Mouse (Mus musculus): ENCODE measurements around the gene Fhl3. TPM values are rescaled to one million over a fixed set of nuclear protein-coding genes. Genes with fewer than 3 reads are reported as not detected.

The Fhl3 gene
- total and polyA plus RNA-seq, 2 experiments from 2014 or later: 6.5 to 7.1 TPM

DNA sequence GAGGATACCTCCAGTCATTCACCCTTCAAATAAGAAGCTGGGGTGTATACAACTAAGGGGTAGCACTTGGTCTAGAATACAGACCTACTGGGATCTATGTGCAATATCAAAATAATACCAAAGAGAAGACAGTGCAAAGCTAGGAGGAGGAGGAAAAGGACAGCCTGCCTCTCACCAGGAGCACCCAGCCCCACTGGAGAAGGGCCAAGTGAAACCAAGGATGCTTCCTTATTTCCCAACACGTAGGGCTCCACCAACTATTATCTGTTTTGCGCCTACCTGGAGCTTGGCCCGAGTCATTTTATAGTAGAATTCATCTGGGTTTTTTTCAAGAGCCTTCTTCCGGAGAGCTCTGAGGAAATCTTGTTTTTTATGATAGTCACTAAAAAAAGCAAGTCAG lies 17.0 kb upstream of the Fhl3 start:
- Histone ChIP-seq H3K27me3 (ENCODE audit: control insufficient read depth, insufficient read depth, low read length) (no peaks in the 10 kb centered on the region), H3K9me3 (replicated peaks; ENCODE audit: control insufficient read depth, low read length) (no peaks in the 10 kb centered on the region), H3K36me3 (replicated peaks; ENCODE audit: control insufficient read depth, insufficient read depth, low read length) (peaks cover 50% of the 10 kb centered on the region), H3K4me2 (ENCODE audit: low read depth, low read length) (no peak overlapping the region), H3K4me3 (ENCODE audit: low read depth, low read length) (no peak overlapping the region), H3K9ac (replicated peaks; ENCODE audit: low read depth, low read length) (no peak overlapping the region), H3K27ac (ENCODE audit: low read depth) (no peak overlapping the region), H3K4me1 (ENCODE audit: control insufficient read depth, insufficient read depth) (peaks cover 15% of the 10 kb centered on the region)
- WGBS: 88% methylated on average over 4 of the region's 4 CpGs
- DNase-seq (ENCODE audit: low spot score) (no peak), ATAC-seq (ENCODE audit: insufficient read depth, low read depth) (no peak)
- TF ChIP-seq EP300 (IDR thresholded peaks at IDR 0.05; ENCODE audit: low read depth) (no peak), CTCF (IDR thresholded peaks at IDR 0.05; ENCODE audit: low read depth) (no peak)

GRCm38 (mm10) chr4:124685004-124685403 lies 15.5 kb upstream of the Fhl3 start:
- Histone ChIP-seq H3K27me3 (ENCODE audit: control insufficient read depth, insufficient read depth, low read length) (no peaks in the 10 kb centered on the region), H3K9me3 (replicated peaks; ENCODE audit: control insufficient read depth, low read length) (no peaks in the 10 kb centered on the region), H3K36me3 (replicated peaks; ENCODE audit: control insufficient read depth, insufficient read depth, low read length) (peaks cover 41% of the 10 kb centered on the region), H3K4me2 (ENCODE audit: low read depth, low read length) (no peak overlapping the region), H3K9ac (replicated peaks; ENCODE audit: low read depth, low read length) (no peak overlapping the region), H3K4me1 (ENCODE audit: control insufficient read depth, insufficient read depth) (peaks cover 7% of the 10 kb centered on the region; the same call in 1 of the 2 replicates), H3K27ac (ENCODE audit: low read depth) (no peak overlapping the region), H3K4me3 (ENCODE audit: low read depth, low read length) (no peak overlapping the region)
- no peak for DNase-seq (ENCODE audit: low spot score)
- TF ChIP-seq CTCF (IDR thresholded peaks at IDR 0.05; ENCODE audit: low read depth): peak; percentile 23
- TF ChIP-seq EP300 (IDR thresholded peaks at IDR 0.05; ENCODE audit: low read depth): no peak
- no peak for ATAC-seq (ENCODE audit: insufficient read depth, low read depth)
- WGBS: 81% methylated on average over 4 of the region's 4 CpGs

GRCm38 (mm10) chr4:124685453-124685852 lies 15.0 kb upstream of the Fhl3 start:
- TF ChIP-seq EP300 (IDR thresholded peaks at IDR 0.05; ENCODE audit: low read depth) (no peak), CTCF (IDR thresholded peaks at IDR 0.05; ENCODE audit: low read depth) (no peak)
- 62% methylated on average over 8 of the region's 8 CpGs for WGBS
- no peaks in the 10 kb centered on the region for H3K27me3 ChIP-seq (ENCODE audit: control insufficient read depth, insufficient read depth, low read length)
- H3K4me2 ChIP-seq (ENCODE audit: low read depth, low read length): no peak overlapping the region
- H3K4me3 ChIP-seq (ENCODE audit: low read depth, low read length): no peak overlapping the region
- H3K4me1 ChIP-seq (ENCODE audit: control insufficient read depth, insufficient read depth): peaks cover 7% of the 10 kb centered on the region; the same call in 1 of the 2 replicates
- no peak overlapping the region for H3K9ac ChIP-seq (replicated peaks; ENCODE audit: low read depth, low read length)
- no peak for DNase-seq (ENCODE audit: low spot score)
- peaks cover 36% of the 10 kb centered on the region for H3K36me3 ChIP-seq (replicated peaks; ENCODE audit: control insufficient read depth, insufficient read depth, low read length)
- H3K27ac ChIP-seq (ENCODE audit: low read depth): peak overlapping the region; percentile 77
- ATAC-seq (ENCODE audit: insufficient read depth, low read depth): no peak
- no peaks in the 10 kb centered on the region for H3K9me3 ChIP-seq (replicated peaks; ENCODE audit: control insufficient read depth, low read length)

- H3K36me3 ChIP-seq (replicated peaks; ENCODE audit: control insufficient read depth, insufficient read depth, low read length): peaks cover 31% of the 10 kb centered on the region
- no peaks in the 10 kb centered on the region for H3K9me3 ChIP-seq (replicated peaks; ENCODE audit: control insufficient read depth, low read length)
- H3K4me3 ChIP-seq (ENCODE audit: low read depth, low read length): no peak overlapping the region
- TF ChIP-seq EP300 (IDR thresholded peaks at IDR 0.05; ENCODE audit: low read depth) (no peak), CTCF (IDR thresholded peaks at IDR 0.05; ENCODE audit: low read depth) (no peak)
- ATAC-seq (ENCODE audit: insufficient read depth, low read depth) (0 out of 2 replicates have a peak, but pooled peaks have one; percentile 17), DNase-seq (ENCODE audit: low spot score) (no peak)
- no peaks in the 10 kb centered on the region for H3K27me3 ChIP-seq (ENCODE audit: control insufficient read depth, insufficient read depth, low read length)
- no peak overlapping the region for H3K4me2 ChIP-seq (ENCODE audit: low read depth, low read length)
- 42% methylated on average over 8 of the region's 8 CpGs for WGBS
- no peak overlapping the region for H3K9ac ChIP-seq (replicated peaks; ENCODE audit: low read depth, low read length)
- H3K4me1 ChIP-seq (ENCODE audit: control insufficient read depth, insufficient read depth): peaks cover 7% of the 10 kb centered on the region; the same call in 1 of the 2 replicates
- peak overlapping the region; percentile 77 for H3K27ac ChIP-seq (ENCODE audit: low read depth)
Measured at GRCm38 (mm10) chr4:124685897-124686402, 14.6 kb upstream of the Fhl3 start.

DNA sequence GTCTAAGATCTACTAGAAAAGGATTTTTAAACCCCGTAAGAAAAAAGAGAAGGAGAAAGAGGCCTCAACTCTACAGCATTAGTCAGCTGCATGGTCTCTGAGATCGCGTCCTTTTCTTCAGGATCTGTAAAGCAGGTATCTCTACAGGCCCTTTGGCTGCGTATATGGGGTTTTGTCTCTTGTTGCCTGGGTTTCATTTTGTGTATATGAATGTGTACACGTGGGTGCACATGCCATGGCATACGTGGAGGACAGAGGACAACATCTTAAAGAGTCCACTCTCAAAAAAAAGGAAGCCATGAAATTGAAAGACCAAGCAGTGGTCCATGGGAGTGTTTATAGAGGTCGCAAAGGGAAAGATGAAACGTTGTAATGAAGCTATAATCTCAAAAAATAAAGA lies 9.0 kb upstream of the Fhl3 start:
- H3K4me2 ChIP-seq (ENCODE audit: low read depth, low read length): no peak overlapping the region
- H3K27ac ChIP-seq (ENCODE audit: low read depth): no peak overlapping the region

GRCm38 (mm10) chr4:124692416-124692861 lies 8.1 kb upstream of the Fhl3 start:
- WGBS: 56% methylated on average over 3 of the region's 3 CpGs

More for the DNA sequence above, 9.0 kb upstream of the Fhl3 start:
- no peak for TF ChIP-seq EP300 (IDR thresholded peaks at IDR 0.05; ENCODE audit: low read depth)
- TF ChIP-seq CTCF (IDR thresholded peaks at IDR 0.05; ENCODE audit: low read depth): no peak
- H3K4me1 ChIP-seq (ENCODE audit: control insufficient read depth, insufficient read depth): peaks cover 10% of the 10 kb centered on the region
- H3K27me3 ChIP-seq (ENCODE audit: control insufficient read depth, insufficient read depth, low read length): 0 out of 2 replicates have a peak, but pooled peaks cover 3% of the 10 kb centered on the region
- WGBS: 81% methylated on average over 8 of the region's 8 CpGs
- ATAC-seq (ENCODE audit: insufficient read depth, low read depth) (no peak), DNase-seq (ENCODE audit: low spot score) (no peak)
- no peak overlapping the region for H3K9ac ChIP-seq (replicated peaks; ENCODE audit: low read depth, low read length)
- no peak overlapping the region for H3K4me3 ChIP-seq (ENCODE audit: low read depth, low read length)
- H3K9me3 ChIP-seq (replicated peaks; ENCODE audit: control insufficient read depth, low read length): no peaks in the 10 kb centered on the region
- H3K36me3 ChIP-seq (replicated peaks; ENCODE audit: control insufficient read depth, insufficient read depth, low read length): 0 out of 2 replicates have a peak, but pooled peaks cover 3% of the 10 kb centered on the region

More at GRCm38 (mm10) chr4:124692416-124692861, 8.1 kb upstream of the Fhl3 start:
- peak overlapping the region; percentile 78; the same call in 1 of the 2 replicates for H3K27ac ChIP-seq (ENCODE audit: low read depth)
- ATAC-seq (ENCODE audit: insufficient read depth, low read depth): no peak
- H3K4me2 ChIP-seq (ENCODE audit: low read depth, low read length): peak overlapping the region; percentile 86
- TF ChIP-seq CTCF (IDR thresholded peaks at IDR 0.05; ENCODE audit: low read depth): no peak
- TF ChIP-seq EP300 (IDR thresholded peaks at IDR 0.05; ENCODE audit: low read depth): no peak
- no peaks in the 10 kb centered on the region for H3K9me3 ChIP-seq (replicated peaks; ENCODE audit: control insufficient read depth, low read length)
- H3K36me3 ChIP-seq (replicated peaks; ENCODE audit: control insufficient read depth, insufficient read depth, low read length): 0 out of 2 replicates have a peak, but pooled peaks cover 3% of the 10 kb centered on the region
- DNase-seq (ENCODE audit: low spot score): no peak
- H3K4me3 ChIP-seq (ENCODE audit: low read depth, low read length): peak overlapping the region; percentile 94
- H3K4me1 ChIP-seq (ENCODE audit: control insufficient read depth, insufficient read depth): peaks cover 7% of the 10 kb centered on the region
- H3K9ac ChIP-seq (replicated peaks; ENCODE audit: low read depth, low read length): peak overlapping the region; percentile 89
- H3K27me3 ChIP-seq (ENCODE audit: control insufficient read depth, insufficient read depth, low read length): 0 out of 2 replicates have a peak, but pooled peaks cover 3% of the 10 kb centered on the region

Measured in heart, postnatal 0 days (tissue).